ENCODE assay signal across 8 mouse cellular contexts in genomic region chr1:74397919-74398451, GRCm38 (mm10). TPM values are rescaled to one million over a fixed set of nuclear protein-coding genes. Genes with fewer than 3 reads are reported as not detected.
DNase-seq lines count a peak whose midpoint lies in the region; ATAC-seq and TF ChIP-seq lines count a peak whose summit lies in the region.

No protein-coding gene starts in this region.

- H3K27me3 ChIP-seq in forebrain, embryonic 12.5 days: no peaks in the 10 kb centered on the region

- no peaks in the 10 kb centered on the region for H3K9me3 ChIP-seq in ES-E14 (ENCODE audit: control insufficient read depth, insufficient read depth, low read depth, low read length)
- H3K9me3 ChIP-seq in forebrain, embryonic 12.5 days: no peaks in the 10 kb centered on the region

- peaks cover 14% of the 10 kb centered on the region; the same call in 1 of the 2 replicates for H3K36me3 ChIP-seq in ES-E14 (ENCODE audit: control insufficient read depth, insufficient read depth, low read length, poor library complexity, severe bottlenecking)
- H3K36me3 ChIP-seq in forebrain, embryonic 12.5 days (replicated peaks): peaks cover 20% of the 10 kb centered on the region

- intact Hi-C loops in heart, postnatal 10 days (cut with DNase I): loop anchor here (2.0 kb wide), 1 partner anchor 55 kb away; no protein-coding TSS in a partner anchor

- peaks cover 0 to 13% of the 10 kb centered on the region in 2 experiments; a peak in 1 of 4 replicates for H3K4me1 ChIP-seq in ES-E14 (ENCODE audit: control insufficient read depth in 2 of 2, insufficient read depth in 2 of 2, low read length in 2 of 2, poor library complexity in 1 of 2)
- H3K4me1 ChIP-seq in forebrain, embryonic 12.5 days: peaks cover 14% of the 10 kb centered on the region

- DNase-seq in ES-E14 (ENCODE audit: low read depth, low spot score): peak; percentile 63
- peak; percentile 70 for DNase-seq in c-Kit-positive CD71-positive TER-119-positive erythroid progenitor cells, embryonic 14.5 days (ENCODE audit: low spot score)
- DNase-seq in heart, postnatal 10 days: peak; percentile 69 to 77
- peak; percentile 84 to 85 for DNase-seq in kidney, postnatal 25 days
- peak; percentile 88 for DNase-seq in lung, postnatal 10 days
- DNase-seq in ovary, postnatal 36 days (ENCODE audit: low spot score): peak; percentile 70
- DNase-seq in thymus, postnatal 25 days: peak; percentile 82

- peak overlapping the region; percentile 71 for H3K9ac ChIP-seq in ES-E14 (ENCODE audit: insufficient read depth, low read depth, low read length, poor library complexity, severe bottlenecking)
- peak overlapping the region; percentile 44; the same call in 1 of the 2 replicates for H3K9ac ChIP-seq in forebrain, embryonic 12.5 days

- in situ Hi-C loops in ES-E14 (cut with MboI; ENCODE audit: low sequenced_read_pairs in 2 of 2, unreplicated experiment in 2 of 2): no loop called here

- ATAC-seq in forebrain, embryonic 12.5 days (ENCODE audit: low FRiP score): peak; percentile 42; the same call in 1 of the 2 replicates

- H3K4me3 ChIP-seq in ES-E14 (ENCODE audit: insufficient read depth in 1 of 2, low read depth in 1 of 2, low read length in 2 of 2, poor library complexity in 1 of 2, severe bottlenecking in 1 of 2): peak overlapping the region; percentile 45 to 61
- H3K4me3 ChIP-seq in forebrain, embryonic 12.5 days (replicated peaks): peak overlapping the region; percentile 45

- H3K27ac ChIP-seq in ES-E14 (ENCODE audit: insufficient read depth, low read depth, low read length, poor library complexity, severe bottlenecking): peak overlapping the region; percentile 56
- H3K27ac ChIP-seq in forebrain, embryonic 12.5 days: peak overlapping the region; percentile 57

- 5% methylated on average over 11 of the region's 11 CpGs for WGBS in forebrain, embryonic 12.5 days

- H3K4me2 ChIP-seq in forebrain, embryonic 12.5 days: peak overlapping the region; percentile 77

TF ChIP-seq in ES-E14, 5 proteins besides CTCF, POLR2A, EP300 and RAD21:
- TF ChIP-seq ZC3H11A (IDR thresholded peaks at IDR 0.05; ENCODE audit: borderline replicate concordance, low read depth, low read length): 0 out of 2 replicates have a peak, but pooled peaks have one; percentile 13
- TF ChIP-seq MAFK (IDR thresholded peaks at IDR 0.05; ENCODE audit: insufficient read depth, low read depth, low read length): no peak

RNA-seq across cellular contexts. Expression of gene Ctdsp1, which starts 6.7 kb away (rescaled TPM):
- total RNA-seq in ES-E14 (2012; rRNA removed): 17.3 and 17.9 TPM in 2 replicates
- polyA plus RNA-seq in forebrain, embryonic 12.5 days (2016; fragmentation: Nextera tagmentation; extraction: Ambion mirVana): 33.1 and 33.3 TPM in 2 replicates
- total RNA-seq in heart, postnatal 10 days (2021): 100 to 1,000 TPM; 117 to 122 TPM

RNA-seq across cellular contexts. Expression of gene Vil1, which starts 11.2 kb away (rescaled TPM):
- total RNA-seq in ES-E14 (2012; rRNA removed): 1.2 and 1.4 TPM in 2 replicates
- polyA plus RNA-seq in forebrain, embryonic 12.5 days (2016; fragmentation: Nextera tagmentation; extraction: Ambion mirVana): 0.29 and 0.32 TPM in 2 replicates
- 1 to 10 TPM; 1.1 to 1.2 TPM for total RNA-seq in heart, postnatal 10 days (2021)

RNA-seq across cellular contexts. Expression of gene Slc11a1, which starts 23.0 kb away (rescaled TPM):
- total RNA-seq in ES-E14 (2012; rRNA removed): 19.9 and 44.4 TPM in 2 replicates
- polyA plus RNA-seq in forebrain, embryonic 12.5 days (2016; fragmentation: Nextera tagmentation; extraction: Ambion mirVana): 1.3 and 1.7 TPM in 2 replicates
- total RNA-seq in heart, postnatal 10 days (2021): 1 to 10 TPM; 1.2 to 3.7 TPM

RNA-seq across cellular contexts. Expression of gene Catip, which starts 36.1 kb away (rescaled TPM):
- total RNA-seq in ES-E14 (2012; rRNA removed): 7.3 and 9.1 TPM in 2 replicates
- polyA plus RNA-seq in forebrain, embryonic 12.5 days (2016; fragmentation: Nextera tagmentation; extraction: Ambion mirVana): 0.60 and 1.1 TPM in 2 replicates
- total RNA-seq in heart, postnatal 10 days (2021): under 1 TPM; 0.29 to 0.45 TPM

Comparison
In these comparisons a context has a peak if more than half of its experiments do, and no peak if none do; other contexts are left out.
1. Peak in every context shown above with its lines: DNase-seq, ATAC-seq, H3K4me3 ChIP-seq and H3K27ac ChIP-seq.